Mouse (Mus musculus): ENCODE measurements around the gene Plekha7. TPM values are rescaled to one million over a fixed set of nuclear protein-coding genes. Genes with fewer than 3 reads are reported as not detected.

Gene Plekha7
- 3.4 and 3.7 TPM in 2 replicates for polyA plus RNA-seq (2015; fragmentation: Nextera tagmentation; extraction: Ambion mirVana)

- Histone ChIP-seq H3K4me1 (replicated peaks) (peaks cover 27% of the 10 kb centered on the region), H3K27me3 (peaks cover 40% of the 10 kb centered on the region), H3K9ac (peak within 1 kb of the TSS; percentile 40), H3K4me3 (replicated peaks) (peak within 1 kb of the TSS; percentile 66), H3K4me2 (peak within 1 kb of the TSS; percentile 92), H3K36me3 (replicated peaks) (no peaks in the 10 kb centered on the region), H3K27ac (replicated peaks) (peak within 1 kb of the TSS; percentile 38; the same call in 1 of the 2 replicates), H3K9me3 (replicated peaks) (no peaks in the 10 kb centered on the region)
- under 1% methylated on average over 62 of the region's 65 CpGs for WGBS (ENCODE audit: insufficient replicate concordance)
- peak; percentile 58 for ATAC-seq (ENCODE audit: insufficient read depth)
Measured at GRCm38 (mm10) chr7:116307871-116308631, at the start of gene Plekha7. TSS of gene Plekha7 (minus strand) at chr7:116308376.

DNA sequence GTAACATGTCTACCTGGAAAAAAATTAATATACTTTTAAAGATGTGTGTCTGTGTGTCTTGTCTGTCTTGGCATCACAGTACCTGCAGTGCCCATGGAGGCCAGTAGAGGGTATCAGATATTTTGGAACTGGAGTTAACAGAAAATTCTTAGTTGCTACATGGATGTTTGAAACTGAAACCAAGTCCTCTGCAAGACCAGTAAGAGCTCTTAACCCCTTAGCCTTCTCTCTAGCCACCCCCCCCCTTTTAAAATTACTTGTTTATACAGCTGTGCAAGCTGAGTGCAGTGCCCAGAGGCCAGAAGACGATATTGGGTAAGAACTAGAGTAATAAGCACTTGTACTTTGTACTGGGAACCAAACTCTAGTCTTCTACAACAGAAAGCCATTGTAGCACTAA is 28.1 kb upstream of the Plekha7 start:
- H3K27me3 ChIP-seq = no peaks in the 10 kb centered on the region
- H3K4me3 ChIP-seq (replicated peaks) = no peak overlapping the region
- H3K9ac ChIP-seq = peak overlapping the region; percentile 1; the same call in 1 of the 2 replicates
- ATAC-seq (ENCODE audit: insufficient read depth) = no peak
- 65% methylated on average over 1 of the region's 1 CpGs for WGBS (ENCODE audit: insufficient replicate concordance)
- peaks cover 38% of the 10 kb centered on the region for H3K4me1 ChIP-seq (replicated peaks)
- H3K36me3 ChIP-seq (replicated peaks) = peaks cover 27% of the 10 kb centered on the region
- peak overlapping the region; percentile 41; the same call in 1 of the 2 replicates for H3K4me2 ChIP-seq
- no peak overlapping the region; the same call in 1 of the 2 replicates for H3K27ac ChIP-seq (replicated peaks)
- no peaks in the 10 kb centered on the region for H3K9me3 ChIP-seq (replicated peaks)

DNA sequence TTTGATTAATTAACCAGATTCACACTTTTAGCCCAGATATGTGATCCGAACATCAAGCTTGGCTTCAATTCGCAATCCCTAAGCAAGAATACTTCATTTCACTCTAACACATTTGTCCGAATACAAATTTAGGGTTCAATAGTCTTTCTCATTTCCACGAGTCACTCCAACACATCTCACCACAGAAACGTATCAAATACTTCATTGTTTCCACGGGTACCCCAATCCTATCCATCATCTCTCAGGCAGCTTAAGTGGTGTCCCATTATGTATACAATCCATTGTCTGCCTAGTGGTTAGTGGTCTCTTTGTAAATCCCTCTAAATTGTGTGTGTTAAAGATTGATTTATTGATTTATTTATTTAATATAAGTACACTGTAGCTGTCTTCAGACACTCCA is 27.0 kb upstream of the Plekha7 start:
- H3K4me3 ChIP-seq (replicated peaks) = peak overlapping the region; percentile 92
- H3K27ac ChIP-seq (replicated peaks) = peak overlapping the region; percentile 87; the same call in 1 of the 2 replicates
- H3K36me3 ChIP-seq (replicated peaks) = peaks cover 32% of the 10 kb centered on the region
- no peaks in the 10 kb centered on the region for H3K27me3 ChIP-seq
- H3K9ac ChIP-seq = peak overlapping the region; percentile 90
- peak overlapping the region; percentile 75 for H3K4me2 ChIP-seq
- no peaks in the 10 kb centered on the region for H3K9me3 ChIP-seq (replicated peaks)
- peaks cover 38% of the 10 kb centered on the region for H3K4me1 ChIP-seq (replicated peaks)
- WGBS (ENCODE audit: insufficient replicate concordance) = 65% methylated on average over 6 of the region's 6 CpGs
- ATAC-seq (ENCODE audit: insufficient read depth) = no peak

DNA sequence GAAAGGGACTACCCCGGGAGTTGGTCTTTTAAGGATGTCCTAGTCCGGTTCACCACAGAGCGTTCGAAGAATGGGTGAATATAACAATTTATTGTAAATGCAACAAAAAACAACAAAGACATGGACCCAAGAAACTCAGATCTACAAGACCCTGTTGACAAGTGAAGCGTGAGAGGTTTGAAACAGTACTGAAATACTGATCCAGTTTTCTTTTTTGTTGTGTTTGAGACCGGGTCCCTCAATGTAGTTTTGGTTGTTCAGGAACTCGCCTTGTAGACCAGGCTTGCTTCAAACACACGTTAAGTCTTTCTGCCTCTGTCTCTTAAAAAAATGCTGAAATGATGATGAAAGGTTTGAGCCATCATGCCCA is 26.5 kb upstream of the Plekha7 start:
- H3K4me1 ChIP-seq (replicated peaks) = peaks cover 38% of the 10 kb centered on the region
- no peaks in the 10 kb centered on the region for H3K9me3 ChIP-seq (replicated peaks)
- H3K27ac ChIP-seq (replicated peaks) = peak overlapping the region; percentile 87
- 7% methylated on average over 8 of the region's 8 CpGs for WGBS (ENCODE audit: insufficient replicate concordance)
- no peak for ATAC-seq (ENCODE audit: insufficient read depth)
- H3K4me2 ChIP-seq = peak overlapping the region; percentile 75
- H3K9ac ChIP-seq = peak overlapping the region; percentile 90
- H3K27me3 ChIP-seq = no peaks in the 10 kb centered on the region
- peaks cover 34% of the 10 kb centered on the region for H3K36me3 ChIP-seq (replicated peaks)
- peak overlapping the region; percentile 92 for H3K4me3 ChIP-seq (replicated peaks)

- peaks cover 38% of the 10 kb centered on the region for H3K36me3 ChIP-seq (replicated peaks)
- under 1% methylated on average over 78 of the region's 78 CpGs for WGBS (ENCODE audit: insufficient replicate concordance)
- H3K4me1 ChIP-seq (replicated peaks) = peaks cover 38% of the 10 kb centered on the region
- peak within 1 kb of the TSS; percentile 75 for H3K4me2 ChIP-seq
- H3K9ac ChIP-seq = peak within 1 kb of the TSS; percentile 90
- peak within 1 kb of the TSS; percentile 87 for H3K27ac ChIP-seq (replicated peaks)
- H3K27me3 ChIP-seq = no peaks in the 10 kb centered on the region
- H3K9me3 ChIP-seq (replicated peaks) = no peaks in the 10 kb centered on the region
- peak; percentile 98 for ATAC-seq (ENCODE audit: insufficient read depth)
- peak within 1 kb of the TSS; percentile 92 for H3K4me3 ChIP-seq (replicated peaks)
Measured at GRCm38 (mm10) chr7:116333713-116334668, 25.8 kb upstream of the Plekha7 start, which contains the start of gene Rps13. TSS of gene Rps13 (minus strand) at chr7:116334195.

DNA sequence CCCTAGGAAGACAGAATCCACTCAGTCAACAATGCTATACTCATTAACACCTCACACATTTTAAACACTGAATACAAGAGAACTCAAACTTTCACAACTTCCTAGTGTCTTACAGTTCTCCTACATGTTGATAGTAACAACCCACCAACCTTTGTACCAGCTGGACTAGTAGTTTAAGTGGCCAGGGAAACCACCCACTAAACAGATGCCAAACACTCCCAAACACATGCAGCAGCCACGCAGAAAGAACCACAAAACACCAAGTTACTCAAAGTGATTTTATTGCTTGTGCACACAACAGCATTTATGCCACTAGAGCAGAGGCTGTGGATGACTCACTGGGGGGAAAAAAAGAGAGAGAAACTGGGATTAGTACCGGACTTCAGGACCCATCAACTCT is 23.1 kb upstream of the Plekha7 start:
- H3K27me3 ChIP-seq = no peaks in the 10 kb centered on the region
- peaks cover 31% of the 10 kb centered on the region for H3K4me1 ChIP-seq (replicated peaks)
- H3K27ac ChIP-seq (replicated peaks) = no peak overlapping the region
- WGBS (ENCODE audit: insufficient replicate concordance) = 86% methylated on average over 2 of the region's 2 CpGs
- no peak overlapping the region for H3K9ac ChIP-seq
- no peaks in the 10 kb centered on the region for H3K9me3 ChIP-seq (replicated peaks)
- no peak overlapping the region for H3K4me3 ChIP-seq (replicated peaks)
- ATAC-seq (ENCODE audit: insufficient read depth) = no peak
- H3K4me2 ChIP-seq = no peak overlapping the region
- H3K36me3 ChIP-seq (replicated peaks) = peaks cover 39% of the 10 kb centered on the region

DNA sequence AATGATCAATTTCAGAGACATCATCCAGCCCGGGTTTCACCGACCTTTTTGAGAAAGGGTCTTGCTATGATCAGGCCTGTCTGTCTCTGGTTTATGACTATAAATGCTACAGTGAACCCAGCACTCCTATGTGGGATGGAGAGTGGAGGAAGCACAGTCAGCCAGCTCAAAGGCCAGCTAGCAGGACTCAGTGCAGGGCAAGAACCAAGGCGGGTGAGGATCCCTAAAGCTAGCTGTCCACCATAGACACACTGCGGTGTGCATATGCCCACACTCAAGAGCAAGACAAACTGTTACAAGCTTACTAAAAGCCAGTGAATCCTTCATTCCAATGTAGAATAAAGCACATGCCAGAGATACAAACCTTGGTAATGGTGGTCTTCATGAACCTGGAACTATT is 21.7 kb upstream of the Plekha7 start:
- no peak for ATAC-seq (ENCODE audit: insufficient read depth)
- no peak overlapping the region for H3K27ac ChIP-seq (replicated peaks)
- peaks cover 20% of the 10 kb centered on the region for H3K4me1 ChIP-seq (replicated peaks)
- H3K27me3 ChIP-seq = no peaks in the 10 kb centered on the region
- no peak overlapping the region for H3K9ac ChIP-seq
- no peak overlapping the region for H3K4me2 ChIP-seq
- no peak overlapping the region for H3K4me3 ChIP-seq (replicated peaks)
- WGBS (ENCODE audit: insufficient replicate concordance) = 82% methylated on average over 4 of the region's 4 CpGs
- peaks cover 39% of the 10 kb centered on the region for H3K36me3 ChIP-seq (replicated peaks)
- H3K9me3 ChIP-seq (replicated peaks) = no peaks in the 10 kb centered on the region

DNA sequence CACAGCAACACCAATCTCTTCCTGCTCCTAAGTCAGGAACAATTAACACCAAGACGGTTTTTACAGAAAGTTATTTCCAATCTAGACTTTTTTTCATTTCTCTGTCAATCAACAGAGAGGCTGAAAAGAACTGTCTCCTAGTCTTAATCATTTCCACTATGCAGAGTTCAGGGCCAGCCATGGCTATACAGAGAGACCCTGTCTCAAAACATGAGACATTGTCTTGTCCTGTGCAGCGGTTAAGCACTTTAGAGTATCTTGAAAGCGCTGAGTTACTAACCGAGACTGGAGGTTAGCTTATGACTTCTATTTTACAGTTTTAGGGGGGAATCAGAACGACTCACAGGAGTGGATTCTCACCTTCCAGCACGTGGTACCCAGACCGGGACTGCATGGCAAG is 20.6 kb upstream of the Plekha7 start:
- Histone ChIP-seq H3K4me2 (no peak overlapping the region), H3K9ac (no peak overlapping the region), H3K36me3 (replicated peaks) (peaks cover 39% of the 10 kb centered on the region), H3K4me1 (replicated peaks) (peaks cover 18% of the 10 kb centered on the region), H3K27me3 (no peaks in the 10 kb centered on the region), H3K4me3 (replicated peaks) (no peak overlapping the region), H3K27ac (replicated peaks) (no peak overlapping the region), H3K9me3 (replicated peaks) (no peaks in the 10 kb centered on the region)
- WGBS (ENCODE audit: insufficient replicate concordance) = 64% methylated on average over 7 of the region's 7 CpGs
- ATAC-seq (ENCODE audit: insufficient read depth) = no peak

- H3K9me3 ChIP-seq (replicated peaks) = no peaks in the 10 kb centered on the region
- H3K36me3 ChIP-seq (replicated peaks) = peaks cover 37% of the 10 kb centered on the region
- WGBS (ENCODE audit: insufficient replicate concordance) = 39% methylated on average over 5 of the region's 5 CpGs
- H3K9ac ChIP-seq = no peak overlapping the region
- H3K27me3 ChIP-seq = no peaks in the 10 kb centered on the region
- H3K4me3 ChIP-seq (replicated peaks) = no peak overlapping the region
- no peak for ATAC-seq (ENCODE audit: insufficient read depth)
- H3K4me1 ChIP-seq (replicated peaks) = peaks cover 16% of the 10 kb centered on the region
- no peak overlapping the region for H3K27ac ChIP-seq (replicated peaks)
- no peak overlapping the region for H3K4me2 ChIP-seq
Measured at GRCm38 (mm10) chr7:116327901-116328300, 19.7 kb upstream of the Plekha7 start.

DNA sequence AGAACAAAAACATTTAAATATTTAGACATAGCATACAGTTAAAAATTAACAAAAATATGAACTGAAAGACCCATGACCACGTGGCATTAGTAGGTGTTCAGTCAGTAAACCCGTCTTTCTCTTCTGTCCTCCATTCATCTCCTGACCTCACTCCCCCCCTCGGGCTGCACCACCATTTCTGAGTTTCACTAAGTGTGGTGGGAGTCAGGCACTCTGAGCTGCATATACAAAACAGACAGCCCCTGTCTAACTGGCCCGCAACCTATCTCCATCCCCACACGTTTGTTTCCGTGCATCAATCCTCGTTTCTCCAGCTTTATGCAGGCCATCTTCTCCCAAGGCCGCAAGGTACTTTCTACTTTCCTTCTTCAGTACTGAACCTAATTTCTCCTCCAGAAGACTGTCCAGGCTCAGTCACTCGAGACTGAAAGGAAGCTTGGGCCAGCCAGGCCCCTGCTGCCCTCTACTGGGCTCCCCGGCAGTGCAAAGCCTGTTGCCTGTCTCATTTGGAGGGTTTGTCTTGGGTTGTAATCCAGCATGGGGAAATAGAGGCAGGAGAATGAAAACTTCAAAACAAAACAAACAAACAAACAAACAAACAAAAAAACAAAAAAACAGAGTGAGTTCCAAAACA is 15.3 kb upstream of the Plekha7 start:
- no peaks in the 10 kb centered on the region for H3K9me3 ChIP-seq (replicated peaks)
- no peak overlapping the region for H3K9ac ChIP-seq
- H3K36me3 ChIP-seq (replicated peaks) = no peaks in the 10 kb centered on the region
- no peak overlapping the region for H3K27ac ChIP-seq (replicated peaks)
- no peaks in the 10 kb centered on the region for H3K27me3 ChIP-seq
- ATAC-seq (ENCODE audit: insufficient read depth) = no peak
- no peak overlapping the region for H3K4me3 ChIP-seq (replicated peaks)
- 0 out of 2 replicates have a peak overlapping the region, but pooled peaks have one; percentile 29 for H3K4me2 ChIP-seq
- WGBS (ENCODE audit: insufficient replicate concordance) = 34% methylated on average over 10 of the region's 10 CpGs
- H3K4me1 ChIP-seq (replicated peaks) = no peaks in the 10 kb centered on the region; the same call in 1 of the 2 replicates

Measured in liver, embryonic 15.5 days (tissue).